Mouse (Mus musculus) liver, embryonic 15.5 days (tissue): ENCODE data around the gene Ccdc124. TPM values are rescaled to one million over a fixed set of nuclear protein-coding genes. Genes with fewer than 3 reads are reported as not detected.

Experiments
- ATAC-seq: fragments of 200-750 bp; cut with Nextera tagmentation; 2 replicates; pipeline ENCODE4 v1.8.0; 2017; ENCODE audit warnings: moderate number of reproducible peaks, mild to moderate bottlenecking, moderate library complexity; ENCODE audit not compliant: insufficient read depth
- H3K27ac ChIP-seq: fragments of 300-500 bp; sonication (generic); replicated peaks from 2 replicates; pipeline ENCODE4 v1.5.1; 2015; ENCODE audit warnings: mild to moderate bottlenecking, inconsistent platforms
- H3K27me3 ChIP-seq: fragments of 300-500 bp; sonication (generic); 2 replicates; pipeline ENCODE4 v1.6.1; 2015; ENCODE audit warnings: mild to moderate bottlenecking, inconsistent platforms
- H3K36me3 ChIP-seq: fragments of 300-500 bp; sonication (generic); replicated peaks from 2 replicates; pipeline ENCODE4 v1.6.1; 2015; ENCODE audit warnings: moderate library complexity, mild to moderate bottlenecking, inconsistent platforms
- H3K4me1 ChIP-seq: fragments of 300-500 bp; sonication (generic); replicated peaks from 2 replicates; pipeline ENCODE4 v1.6.1; 2015; ENCODE audit warnings: inconsistent platforms
- H3K4me2 ChIP-seq: fragments of 300-500 bp; sonication (generic); 2 replicates; pipeline ENCODE4 v1.6.1; 2015; ENCODE audit warnings: moderate library complexity, mild to moderate bottlenecking, inconsistent platforms
- H3K4me3 ChIP-seq: fragments of 300-500 bp; sonication (generic); replicated peaks from 2 replicates; pipeline ENCODE4 v1.5.1; 2015; ENCODE audit warnings: mild to moderate bottlenecking, inconsistent platforms
- H3K9ac ChIP-seq: fragments of 300-500 bp; sonication (generic); 2 replicates; pipeline ENCODE4 v1.6.1; 2015; ENCODE audit warnings: moderate library complexity, mild to moderate bottlenecking, inconsistent platforms
- H3K9me3 ChIP-seq: fragments of 300-500 bp; sonication (generic); replicated peaks from 2 replicates; pipeline ENCODE4 v1.6.1; 2016; ENCODE audit warnings: inconsistent platforms
- WGBS: fragments of 180-500 bp; shearing (Covaris S2); methylation state at CpG from one replicate; pipeline ENCODE4 v1.1.7; 2015; ENCODE audit warnings: mixed read lengths; ENCODE audit not compliant: insufficient replicate concordance; 5-methylcytosine and 5-hydroxymethylcytosine counted together
- polyA plus RNA-seq: library from polyadenylated mRNA; unstranded; fragments of >200 nt; fragmentation: Nextera tagmentation; extraction: Ambion mirVana; gene quantifications from 2 replicates; pipeline ENCODE4 v1.2.1, GENCODE M21; 2015

The Ccdc124 gene
- polyA plus RNA-seq = 48.1 and 51.2 TPM in 2 replicates

DNA sequence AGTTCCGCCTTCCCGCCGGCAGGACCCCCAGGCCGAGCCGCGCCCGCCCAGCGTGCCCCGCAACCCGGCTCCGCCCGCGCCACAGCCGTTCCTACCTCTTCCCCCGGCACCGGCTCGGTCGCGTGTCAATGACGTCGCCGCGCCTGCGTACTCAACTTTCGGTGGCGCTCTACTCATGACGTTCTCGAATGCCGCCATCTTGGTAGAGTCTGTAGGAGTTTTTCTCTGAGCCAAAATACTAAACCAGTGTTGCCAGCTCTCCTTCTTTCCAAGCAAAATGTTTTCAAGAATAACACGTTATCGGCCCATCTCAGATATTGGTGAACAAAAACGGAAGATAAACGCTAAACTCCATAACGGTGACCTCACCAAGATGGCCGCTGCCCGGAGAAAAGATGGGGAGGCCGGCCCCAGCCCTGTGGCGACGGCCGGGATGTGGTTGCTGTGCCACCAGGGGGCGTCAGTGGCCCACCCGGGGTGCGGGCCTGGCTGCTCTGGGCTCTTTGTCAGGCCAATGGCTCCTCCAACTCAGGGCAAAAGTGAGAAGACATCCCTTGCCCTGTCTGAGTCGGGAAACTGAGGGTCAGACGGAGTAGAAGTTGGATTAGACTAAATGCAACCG lies at the start of gene Ccdc124:
Gene Ccdc124, minus strand, starts transcription at position 572 of the 622 bp plus-strand sequence.
- Histone ChIP-seq H3K27me3 (no peaks in the 10 kb centered on the region; the same call in 1 of the 2 replicates), H3K36me3 (no peaks in the 10 kb centered on the region), H3K27ac (peak within 1 kb of the TSS; percentile 85), H3K9me3 (no peaks in the 10 kb centered on the region), H3K4me1 (peaks cover 54% of the 10 kb centered on the region), H3K9ac (peak within 1 kb of the TSS; percentile 81), H3K4me2 (peak within 1 kb of the TSS; percentile 87), H3K4me3 (peak within 1 kb of the TSS; percentile 92)
- ATAC-seq = peak; percentile 88
- WGBS = under 1% methylated on average over 46 of the region's 46 CpGs

GRCm38 (mm10) chr8:70920049-70920922 lies 46.6 kb upstream of the Ccdc124 start:
- WGBS = 74% methylated on average over 9 of the region's 9 CpGs

DNA sequence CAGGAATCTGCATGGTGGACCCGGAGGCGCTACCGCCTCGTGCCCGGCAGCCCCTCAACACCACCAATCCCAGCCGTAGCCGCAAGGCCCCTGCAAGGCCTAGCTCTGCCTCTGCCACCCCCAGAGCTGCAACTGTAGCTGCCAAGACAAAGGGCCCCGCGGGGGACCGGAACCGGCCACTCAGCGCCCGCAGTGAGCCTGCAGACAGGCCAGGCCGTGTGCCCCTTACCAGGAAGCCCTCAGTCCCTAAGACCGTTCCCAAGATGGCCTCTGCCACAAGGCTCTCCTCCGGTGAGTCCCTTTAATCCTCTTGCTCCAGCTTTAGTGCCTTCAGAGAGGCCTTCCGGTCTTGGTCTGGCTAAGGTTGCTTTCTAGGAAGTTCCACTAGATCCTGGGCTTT lies 41.0 kb upstream of the Ccdc124 start:
- Histone ChIP-seq H3K4me2 (no peak overlapping the region), H3K9me3 (no peaks in the 10 kb centered on the region), H3K36me3 (peaks cover 81% of the 10 kb centered on the region), H3K27me3 (no peaks in the 10 kb centered on the region), H3K27ac (no peak overlapping the region), H3K9ac (no peak overlapping the region), H3K4me1 (0 out of 2 replicates have a peak, but pooled peaks cover 6% of the 10 kb centered on the region), H3K4me3 (no peak overlapping the region)
- WGBS = 86% methylated on average over 17 of the region's 17 CpGs
- no peak for ATAC-seq

More at GRCm38 (mm10) chr8:70920049-70920922, 46.6 kb upstream of the Ccdc124 start:
- H3K27ac ChIP-seq = no peak overlapping the region
- no peak for ATAC-seq
- H3K9ac ChIP-seq = no peak overlapping the region
- H3K4me2 ChIP-seq = no peak overlapping the region
- H3K27me3 ChIP-seq = no peaks in the 10 kb centered on the region
- H3K9me3 ChIP-seq = no peaks in the 10 kb centered on the region
- no peaks in the 10 kb centered on the region for H3K4me1 ChIP-seq
- no peak overlapping the region for H3K4me3 ChIP-seq
- H3K36me3 ChIP-seq = peaks cover 32% of the 10 kb centered on the region

DNA sequence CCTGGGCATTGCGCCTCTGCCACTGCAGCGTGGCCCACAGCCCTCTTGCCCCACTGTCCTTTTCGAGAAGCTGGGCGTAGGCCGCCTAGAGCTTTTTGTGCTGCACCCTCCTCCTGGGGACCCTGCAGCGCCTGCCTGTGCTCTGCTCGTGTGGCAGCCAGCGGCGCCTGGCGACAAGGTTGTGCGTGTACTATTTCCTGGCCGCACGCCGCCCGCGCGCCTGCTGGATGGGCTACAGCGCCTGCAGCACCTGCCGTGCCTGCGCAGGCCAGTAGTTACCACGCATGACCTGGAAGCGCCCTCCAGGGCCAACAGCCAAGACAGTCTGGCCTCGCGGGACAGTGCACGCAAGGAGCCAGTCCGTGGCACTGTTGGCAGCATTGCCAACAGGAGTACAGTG lies 39.8 kb upstream of the Ccdc124 start:
- H3K36me3 ChIP-seq = peaks cover 85% of the 10 kb centered on the region
- H3K27me3 ChIP-seq = no peaks in the 10 kb centered on the region
- 89% methylated on average over 26 of the region's 26 CpGs for WGBS
- no peak overlapping the region for H3K9ac ChIP-seq
- no peak overlapping the region for H3K27ac ChIP-seq
- H3K4me3 ChIP-seq = no peak overlapping the region
- H3K4me2 ChIP-seq = no peak overlapping the region
- H3K9me3 ChIP-seq = no peaks in the 10 kb centered on the region
- 0 out of 2 replicates have a peak, but pooled peaks cover 6% of the 10 kb centered on the region for H3K4me1 ChIP-seq
- 0 out of 2 replicates have a peak, but pooled peaks have one; percentile 10 for ATAC-seq

- 87% methylated on average over 30 of the region's 30 CpGs for WGBS
- H3K36me3 ChIP-seq = peaks cover 79% of the 10 kb centered on the region
- H3K4me2 ChIP-seq = no peak overlapping the region
- no peaks in the 10 kb centered on the region for H3K27me3 ChIP-seq
- H3K4me1 ChIP-seq = peaks cover 8% of the 10 kb centered on the region
- H3K9ac ChIP-seq = no peak overlapping the region
- H3K27ac ChIP-seq = no peak overlapping the region
- no peaks in the 10 kb centered on the region for H3K9me3 ChIP-seq
- H3K4me3 ChIP-seq = no peak overlapping the region
- no peak for ATAC-seq
Observed at GRCm38 (mm10) chr8:70912955-70913354, 39.2 kb upstream of the Ccdc124 start.

- H3K4me1 ChIP-seq = peaks cover 22% of the 10 kb centered on the region
- 0 out of 2 replicates have a peak, but pooled peaks have one; percentile 2 for ATAC-seq
- no peaks in the 10 kb centered on the region for H3K9me3 ChIP-seq
- no peaks in the 10 kb centered on the region for H3K27me3 ChIP-seq
- no peak overlapping the region for H3K4me2 ChIP-seq
- H3K9ac ChIP-seq = no peak overlapping the region
- 82% methylated on average over 5 of the region's 5 CpGs for WGBS
- H3K36me3 ChIP-seq = peaks cover 67% of the 10 kb centered on the region
- H3K4me3 ChIP-seq = no peak overlapping the region
- no peak overlapping the region for H3K27ac ChIP-seq
Observed at GRCm38 (mm10) chr8:70911596-70911995, 37.9 kb upstream of the Ccdc124 start.

DNA sequence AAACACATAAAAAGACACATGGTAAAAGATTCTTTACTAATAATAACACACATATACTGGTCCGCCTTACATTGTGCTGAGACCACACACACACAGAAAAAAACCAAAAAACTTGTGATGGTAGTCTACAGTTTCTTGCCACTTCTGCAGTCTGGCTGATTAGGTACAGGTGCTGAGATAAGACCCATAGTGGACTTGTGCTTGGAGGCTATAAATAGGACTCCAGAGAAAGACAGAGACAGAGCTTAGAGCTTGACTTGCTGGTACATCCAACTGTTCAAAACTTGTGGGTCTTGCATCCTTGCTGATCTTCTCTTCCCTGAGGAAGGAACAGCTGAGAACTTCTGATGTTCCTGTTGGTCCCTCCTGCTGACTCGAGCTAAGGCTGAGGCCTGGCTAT lies 33.8 kb upstream of the Ccdc124 start:
- H3K4me1 ChIP-seq = peaks cover 47% of the 10 kb centered on the region
- H3K9ac ChIP-seq = no peak overlapping the region
- H3K27me3 ChIP-seq = peaks cover 3% of the 10 kb centered on the region
- peak overlapping the region; percentile 97 for H3K4me2 ChIP-seq
- ATAC-seq = no peak
- no peak overlapping the region for H3K4me3 ChIP-seq
- 50% methylated on average over 2 of the region's 2 CpGs for WGBS
- H3K27ac ChIP-seq = no peak overlapping the region
- H3K9me3 ChIP-seq = no peaks in the 10 kb centered on the region
- peaks cover 26% of the 10 kb centered on the region for H3K36me3 ChIP-seq

GRCm38 (mm10) chr8:70905831-70906736 lies 32.3 kb upstream of the Ccdc124 start, which contains the start of gene Map1s:
Gene Map1s, plus strand, starts transcription at chr8:70905932.
- peak within 1 kb of the TSS; percentile 86 for H3K27ac ChIP-seq
- H3K9ac ChIP-seq = peak within 1 kb of the TSS; percentile 79
- H3K27me3 ChIP-seq = peaks cover 8% of the 10 kb centered on the region
- H3K36me3 ChIP-seq = peaks cover 12% of the 10 kb centered on the region; the same call in 1 of the 2 replicates
- under 1% methylated on average over 85 of the region's 86 CpGs for WGBS
- no peaks in the 10 kb centered on the region for H3K9me3 ChIP-seq
- peak; percentile 76 for ATAC-seq
- peak within 1 kb of the TSS; percentile 91 for H3K4me3 ChIP-seq
- peak within 1 kb of the TSS; percentile 97 for H3K4me2 ChIP-seq
- H3K4me1 ChIP-seq = peaks cover 43% of the 10 kb centered on the region

GRCm38 (mm10) chr8:70905463-70905830 lies 31.7 kb upstream of the Ccdc124 start:
- Histone ChIP-seq H3K4me2 (peak overlapping the region; percentile 97), H3K36me3 (0 out of 2 replicates have a peak, but pooled peaks cover 6% of the 10 kb centered on the region), H3K4me1 (peaks cover 41% of the 10 kb centered on the region), H3K27ac (peak overlapping the region; percentile 86), H3K4me3 (peak overlapping the region; percentile 91), H3K9ac (peak overlapping the region; percentile 79), H3K27me3 (peaks cover 8% of the 10 kb centered on the region), H3K9me3 (no peaks in the 10 kb centered on the region)
- 7% methylated on average over 8 of the region's 8 CpGs for WGBS
- ATAC-seq = no peak

DNA sequence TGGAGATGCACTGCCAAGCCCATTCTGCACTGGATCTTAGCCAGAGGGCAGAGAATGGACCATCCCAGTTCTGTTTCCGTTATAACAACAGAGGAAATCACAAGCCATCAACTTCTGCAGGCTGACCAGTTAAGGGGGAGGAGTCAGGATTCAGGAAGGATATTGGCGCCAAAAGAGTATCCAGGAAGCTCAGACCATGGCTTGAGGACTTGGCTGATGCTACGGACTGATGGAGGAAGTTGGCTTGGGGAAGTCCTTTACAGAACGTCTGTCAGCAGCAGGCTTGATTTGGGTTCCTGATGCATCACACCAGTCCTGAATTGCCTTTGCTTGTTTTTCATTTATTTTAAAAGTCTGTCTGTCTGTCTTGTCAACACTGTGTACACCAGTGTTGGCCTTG lies 30.8 kb upstream of the Ccdc124 start:
- H3K4me2 ChIP-seq = 0 out of 2 replicates have a peak overlapping the region, but pooled peaks have one; percentile 3
- 0 out of 2 replicates have a peak, but pooled peaks cover 6% of the 10 kb centered on the region for H3K36me3 ChIP-seq
- H3K4me3 ChIP-seq = no peak overlapping the region
- H3K27ac ChIP-seq = no peak overlapping the region; the same call in 1 of the 2 replicates
- WGBS = 16% methylated on average over 4 of the region's 4 CpGs
- H3K4me1 ChIP-seq = peaks cover 41% of the 10 kb centered on the region
- ATAC-seq = no peak
- H3K27me3 ChIP-seq = peaks cover 8% of the 10 kb centered on the region
- no peak overlapping the region for H3K9ac ChIP-seq
- H3K9me3 ChIP-seq = no peaks in the 10 kb centered on the region
